Mouse (Mus musculus) liver, embryonic 12.5 days (tissue): ENCODE data around the gene Psd4. TPM values are rescaled to one million over a fixed set of nuclear protein-coding genes. Genes with fewer than 3 reads are reported as not detected.

Source experiments
- ATAC-seq: fragments of 200-750 bp; cut with Nextera tagmentation; 2 replicates; pipeline ENCODE4 v1.8.0; 2017; ENCODE audit warnings: moderate number of reproducible peaks, mild to moderate bottlenecking, moderate library complexity
- H3K27ac ChIP-seq: fragments of 300-500 bp; sonication (generic); 2 replicates; pipeline ENCODE4 v1.5.1; 2016; ENCODE audit warnings: mild to moderate bottlenecking
- H3K27me3 ChIP-seq: fragments of 300-500 bp; sonication (generic); replicated peaks from 2 replicates; pipeline ENCODE4 v1.6.1; 2016; ENCODE audit warnings: mild to moderate bottlenecking, moderate library complexity
- H3K36me3 ChIP-seq: fragments of 300-500 bp; sonication (generic); 2 replicates; pipeline ENCODE4 v1.6.1; 2016; ENCODE audit warnings: mild to moderate bottlenecking, moderate library complexity
- H3K4me1 ChIP-seq: fragments of 300-500 bp; sonication (generic); 2 replicates; pipeline ENCODE4 v1.6.1; 2016
- H3K4me2 ChIP-seq: fragments of 300-500 bp; sonication (generic); 2 replicates; pipeline ENCODE4 v1.6.1; 2016; ENCODE audit warnings: mild to moderate bottlenecking, moderate library complexity
- H3K4me3 ChIP-seq: fragments of 300-500 bp; sonication (generic); 2 replicates; pipeline ENCODE4 v1.5.1; 2016; ENCODE audit warnings: mild to moderate bottlenecking, moderate library complexity
- H3K9ac ChIP-seq: fragments of 300-500 bp; sonication (generic); 2 replicates; pipeline ENCODE4 v1.6.1; 2016; ENCODE audit warnings: mild to moderate bottlenecking, moderate library complexity
- H3K9me3 ChIP-seq: fragments of 300-500 bp; sonication (generic); replicated peaks from 2 replicates; pipeline ENCODE4 v1.6.1; 2016; ENCODE audit warnings: mild to moderate bottlenecking, moderate library complexity
- WGBS: fragments of 180-500 bp; shearing (Covaris S2); methylation state at CpG from one replicate; pipeline ENCODE4 v1.1.7; 2016; ENCODE audit not compliant: insufficient replicate concordance; 5-methylcytosine and 5-hydroxymethylcytosine counted together
- polyA plus RNA-seq: library from polyadenylated mRNA; unstranded; fragments of >200 nt; fragmentation: Nextera tagmentation; extraction: Ambion mirVana; gene quantifications from 2 replicates; pipeline ENCODE4 v1.2.1, GENCODE M21; 2016

Psd4 gene
- polyA plus RNA-seq, result 13.1 and 13.2 TPM in 2 replicates

DNA sequence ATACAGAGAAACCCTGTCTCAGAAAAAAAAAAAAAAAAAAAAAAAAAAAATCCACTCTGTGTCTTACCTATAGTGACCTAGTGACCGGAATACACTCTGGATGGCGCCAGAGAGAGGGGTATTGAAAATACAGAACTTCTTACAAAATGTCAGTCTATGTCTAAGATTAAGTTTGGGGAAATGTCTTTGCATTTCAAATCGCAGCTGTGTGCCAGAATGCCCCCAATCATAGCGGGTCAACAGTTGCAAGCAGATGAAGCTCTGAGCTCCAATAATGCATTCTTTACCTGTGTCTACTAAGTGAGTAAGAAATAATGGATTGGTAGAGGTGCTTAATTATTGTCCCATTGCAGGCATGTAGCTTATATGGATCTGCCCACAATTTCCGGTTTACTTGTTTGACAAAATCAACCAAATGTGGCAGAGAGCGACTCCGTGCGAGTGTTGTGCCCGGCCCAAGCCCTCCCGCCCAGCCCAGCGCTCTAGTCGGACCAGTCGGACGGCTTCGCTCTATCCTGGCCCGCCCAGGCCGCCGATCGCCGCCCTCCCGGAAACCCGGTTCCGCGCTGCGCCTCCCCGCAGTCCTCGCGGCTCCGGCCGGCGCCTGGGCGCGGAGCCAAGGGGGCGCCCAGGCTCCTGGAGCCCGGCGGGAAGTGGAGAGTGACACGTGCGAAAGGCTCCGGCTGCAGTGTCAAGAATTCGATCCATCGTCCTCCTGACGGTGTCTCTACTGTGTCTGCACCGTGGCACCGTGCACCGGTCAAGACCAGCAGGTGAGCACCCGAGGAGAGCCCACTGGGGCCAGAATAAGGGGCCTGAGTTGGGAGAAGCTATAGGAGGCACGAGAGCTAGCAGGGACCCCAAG, at the start of gene Psd4:
TSS of gene Psd4 (plus strand) at position 551 of the 865 bp plus-strand sequence.
- Histone ChIP-seq H3K4me3 (peak within 1 kb of the TSS; percentile 56), H3K27me3 (peaks cover 6% of the 10 kb centered on the region; the same call in 1 of the 2 replicates), H3K4me1 (peaks cover 14% of the 10 kb centered on the region), H3K4me2 (peak within 1 kb of the TSS; percentile 85), H3K27ac (no peak within 1 kb of the TSS), H3K9me3 (no peaks in the 10 kb centered on the region), H3K9ac (peak within 1 kb of the TSS; percentile 66), H3K36me3 (no peaks in the 10 kb centered on the region)
- ATAC-seq, result peak; percentile 90
- 3% methylated on average over 47 of the region's 47 CpGs for WGBS

DNA sequence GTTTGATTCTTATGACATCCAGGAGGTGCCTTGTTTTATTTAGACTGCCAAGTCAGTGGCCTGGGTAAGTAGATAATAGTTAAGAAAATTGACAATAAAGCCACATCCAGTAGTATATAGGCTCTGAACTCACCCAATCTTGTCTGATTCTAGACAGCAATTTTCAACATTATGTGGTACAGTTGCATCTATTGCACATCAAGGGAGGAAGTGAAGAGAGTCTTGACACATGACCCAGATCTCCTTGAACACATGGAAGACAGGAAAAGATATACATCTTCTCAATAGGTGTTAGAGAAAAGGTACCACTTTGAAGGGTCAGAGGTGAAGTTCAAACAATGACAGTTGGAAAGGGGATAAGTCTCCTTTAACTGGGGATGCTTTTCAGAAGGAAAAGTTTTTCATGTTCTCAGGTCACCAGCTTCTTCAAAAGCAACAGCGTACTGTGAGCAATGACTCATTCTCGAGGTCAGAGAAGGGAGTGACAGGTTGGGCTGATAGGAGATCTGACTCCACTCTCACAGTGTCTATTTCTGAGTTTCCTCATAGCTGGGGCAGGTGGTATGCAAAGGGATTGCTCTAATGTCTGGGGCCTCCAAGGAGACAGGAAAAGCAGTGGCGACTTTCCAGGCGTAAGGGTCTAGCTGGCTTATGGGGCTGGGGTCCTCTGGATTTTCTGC, 49.3 kb upstream of the Psd4 start:
- H3K9ac ChIP-seq, result no peak overlapping the region
- no peak for ATAC-seq
- no peaks in the 10 kb centered on the region for H3K27me3 ChIP-seq
- H3K4me1 ChIP-seq, result no peaks in the 10 kb centered on the region
- no peak overlapping the region for H3K4me2 ChIP-seq
- WGBS, result 38% methylated on average over 4 of the region's 4 CpGs
- no peak overlapping the region for H3K4me3 ChIP-seq
- no peaks in the 10 kb centered on the region for H3K36me3 ChIP-seq
- no peak overlapping the region for H3K27ac ChIP-seq
- no peaks in the 10 kb centered on the region for H3K9me3 ChIP-seq

DNA sequence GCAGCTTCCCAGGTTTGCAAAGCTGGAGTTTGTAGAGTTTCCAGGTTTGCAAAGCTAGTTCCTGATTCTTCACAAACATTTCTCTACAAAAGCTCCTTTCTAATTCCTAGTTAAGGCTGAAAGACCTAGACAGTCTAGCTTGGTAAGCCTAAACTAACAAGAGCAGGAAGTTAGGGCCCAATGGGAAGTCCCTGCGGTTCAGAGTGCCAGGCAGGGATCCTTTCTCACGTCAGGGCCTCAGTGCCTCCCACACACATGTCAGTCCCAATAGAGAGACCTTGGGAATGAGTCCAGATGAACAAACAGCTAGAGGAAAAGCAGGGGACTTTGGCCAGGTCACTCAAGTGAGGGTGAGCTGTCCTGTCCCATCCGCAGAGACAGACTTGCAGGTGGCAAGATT, 32.0 kb upstream of the Psd4 start:
- no peak overlapping the region for H3K4me2 ChIP-seq
- no peaks in the 10 kb centered on the region for H3K9me3 ChIP-seq
- WGBS, result 42% methylated on average over 3 of the region's 3 CpGs
- no peak overlapping the region for H3K27ac ChIP-seq
- H3K27me3 ChIP-seq, result no peaks in the 10 kb centered on the region
- no peak overlapping the region for H3K9ac ChIP-seq
- peak; percentile 71 for ATAC-seq
- H3K4me3 ChIP-seq, result no peak overlapping the region
- H3K36me3 ChIP-seq, result no peaks in the 10 kb centered on the region
- H3K4me1 ChIP-seq, result no peaks in the 10 kb centered on the region

DNA sequence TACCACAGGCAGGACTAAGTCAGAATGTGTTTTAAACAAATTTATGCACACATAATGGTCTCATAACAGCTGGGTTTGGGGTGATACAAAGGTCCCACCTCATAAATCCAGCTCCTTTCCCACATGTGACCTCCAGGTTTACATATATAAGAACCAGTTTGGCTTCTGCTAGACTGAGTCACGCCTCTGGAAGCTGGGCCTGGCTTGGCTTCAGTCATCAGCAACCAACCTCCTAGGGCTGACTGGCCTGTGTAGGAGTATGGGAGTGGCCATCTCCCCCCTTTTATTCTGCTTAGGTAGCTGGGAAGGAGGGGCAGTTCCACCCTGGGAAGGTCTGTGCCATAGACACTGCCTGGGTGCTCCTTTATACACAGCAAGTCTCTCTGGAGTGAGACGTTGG, 30.8 kb upstream of the Psd4 start, which contains the start of gene Il1rn:
TSS of gene Il1rn (plus strand) at position 309 of the 400 bp plus-strand sequence.
- Histone ChIP-seq H3K27me3 (no peaks in the 10 kb centered on the region), H3K9ac (no peak within 1 kb of the TSS), H3K4me3 (no peak within 1 kb of the TSS), H3K4me1 (no peaks in the 10 kb centered on the region), H3K9me3 (no peaks in the 10 kb centered on the region), H3K36me3 (no peaks in the 10 kb centered on the region), H3K4me2 (no peak within 1 kb of the TSS), H3K27ac (no peak within 1 kb of the TSS)
- ATAC-seq, result no peak
- WGBS, result 85% methylated on average over 2 of the region's 2 CpGs

DNA sequence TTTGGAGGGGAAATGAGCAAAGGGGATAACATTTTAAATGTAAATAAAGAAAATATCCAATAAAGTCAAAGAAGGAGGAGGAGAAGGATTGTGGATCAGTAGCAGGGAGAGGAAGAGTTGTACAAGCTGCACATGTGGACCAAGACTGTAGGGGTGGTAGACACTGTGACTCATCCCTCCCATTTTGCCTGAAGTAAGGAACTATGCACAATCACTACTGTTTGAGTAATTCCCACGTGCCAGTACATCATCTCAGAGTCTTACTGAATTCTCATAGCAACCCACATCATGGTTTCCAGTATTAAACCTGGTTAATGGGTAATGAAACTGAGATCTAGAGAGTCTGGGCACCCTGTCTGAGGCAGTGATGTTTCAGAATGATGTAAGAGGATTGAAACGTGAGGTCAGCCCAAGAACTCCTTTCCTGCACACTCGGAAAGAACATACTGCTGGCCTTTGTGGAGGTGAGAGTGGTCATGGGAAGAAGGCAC, 25.9 kb upstream of the Psd4 start:
- 38% methylated on average over 3 of the region's 3 CpGs for WGBS
- H3K4me3 ChIP-seq, result no peak overlapping the region
- H3K27ac ChIP-seq, result no peak overlapping the region
- H3K4me2 ChIP-seq, result no peak overlapping the region
- H3K9ac ChIP-seq, result no peak overlapping the region
- H3K36me3 ChIP-seq, result no peaks in the 10 kb centered on the region
- H3K4me1 ChIP-seq, result peaks cover 7% of the 10 kb centered on the region; the same call in 1 of the 2 replicates
- no peaks in the 10 kb centered on the region for H3K9me3 ChIP-seq
- ATAC-seq, result no peak
- no peaks in the 10 kb centered on the region for H3K27me3 ChIP-seq

DNA sequence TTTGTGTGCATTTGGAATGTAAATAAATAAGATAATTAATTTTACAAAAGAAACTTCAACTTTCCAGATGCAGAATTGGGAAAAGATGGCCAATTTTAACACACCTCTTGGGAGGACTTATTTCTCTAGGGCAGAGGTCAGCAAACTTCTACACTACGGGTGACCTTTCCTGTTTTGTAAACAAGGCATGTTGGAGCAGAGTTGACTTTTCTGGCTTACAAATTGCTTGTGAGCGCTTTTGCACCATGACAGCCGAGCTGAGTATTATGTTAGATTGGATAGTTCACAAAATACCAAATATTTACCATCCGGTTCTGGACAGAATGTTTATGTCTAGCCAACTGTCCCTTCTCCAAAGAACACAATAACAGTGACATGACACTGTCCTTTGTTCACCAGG, 22.8 kb upstream of the Psd4 start:
- Histone ChIP-seq H3K27me3 (no peaks in the 10 kb centered on the region), H3K27ac (no peak overlapping the region), H3K9ac (no peak overlapping the region), H3K36me3 (no peaks in the 10 kb centered on the region), H3K4me1 (peaks cover 7% of the 10 kb centered on the region; the same call in 1 of the 2 replicates), H3K4me2 (no peak overlapping the region), H3K4me3 (no peak overlapping the region), H3K9me3 (no peaks in the 10 kb centered on the region)
- 49% methylated on average over 4 of the region's 4 CpGs for WGBS
- no peak for ATAC-seq

DNA sequence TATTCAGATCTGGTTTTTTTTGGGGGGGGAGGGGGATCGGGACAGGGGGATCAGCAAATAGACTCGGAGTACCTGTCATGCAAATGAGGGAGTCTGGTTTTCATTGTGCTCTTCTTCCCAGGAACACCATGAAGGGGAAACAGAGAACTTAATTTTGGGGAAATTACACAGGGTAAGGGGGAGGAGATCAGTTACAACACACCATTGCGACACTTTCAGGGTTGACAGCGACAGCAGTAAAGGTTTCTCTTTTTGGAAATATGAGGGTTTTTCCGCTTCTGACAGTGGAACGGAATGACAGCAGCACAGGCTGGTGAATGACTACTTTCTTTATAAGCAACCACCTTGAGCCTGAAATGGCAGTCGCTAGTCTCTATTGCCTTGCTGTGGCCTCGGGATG, 22.3 kb upstream of the Psd4 start:
- no peak overlapping the region for H3K9ac ChIP-seq
- no peak for ATAC-seq
- H3K27ac ChIP-seq, result no peak overlapping the region

DNA sequence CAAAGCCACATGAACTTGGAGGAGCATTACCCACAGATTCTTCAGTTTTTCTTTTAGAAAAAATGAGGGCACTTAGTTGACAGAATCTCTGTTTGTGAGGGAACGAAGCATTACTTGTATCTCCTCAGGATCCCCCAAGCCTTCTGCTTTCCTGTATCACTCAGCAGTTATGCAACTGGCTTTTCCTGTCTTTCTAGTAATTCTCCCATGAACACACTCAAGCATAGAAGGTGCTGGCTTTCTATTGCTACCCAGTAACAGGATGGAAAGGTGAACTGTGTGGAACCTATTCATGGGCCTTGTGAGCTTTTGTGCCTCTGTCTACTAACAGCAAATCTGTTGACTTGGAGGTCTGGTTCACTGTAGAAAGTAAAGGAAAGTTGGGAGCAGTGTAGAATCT, 19.5 kb upstream of the Psd4 start:
- no peaks in the 10 kb centered on the region for H3K36me3 ChIP-seq
- no peaks in the 10 kb centered on the region for H3K27me3 ChIP-seq
- H3K4me2 ChIP-seq, result no peak overlapping the region

More for the DNA sequence above, 22.3 kb upstream of the Psd4 start:
- no peaks in the 10 kb centered on the region for H3K9me3 ChIP-seq
- H3K36me3 ChIP-seq, result no peaks in the 10 kb centered on the region
- WGBS, result 51% methylated on average over 8 of the region's 8 CpGs
- H3K27me3 ChIP-seq, result no peaks in the 10 kb centered on the region
- peaks cover 7% of the 10 kb centered on the region; the same call in 1 of the 2 replicates for H3K4me1 ChIP-seq
- no peak overlapping the region for H3K4me2 ChIP-seq
- H3K4me3 ChIP-seq, result no peak overlapping the region

DNA sequence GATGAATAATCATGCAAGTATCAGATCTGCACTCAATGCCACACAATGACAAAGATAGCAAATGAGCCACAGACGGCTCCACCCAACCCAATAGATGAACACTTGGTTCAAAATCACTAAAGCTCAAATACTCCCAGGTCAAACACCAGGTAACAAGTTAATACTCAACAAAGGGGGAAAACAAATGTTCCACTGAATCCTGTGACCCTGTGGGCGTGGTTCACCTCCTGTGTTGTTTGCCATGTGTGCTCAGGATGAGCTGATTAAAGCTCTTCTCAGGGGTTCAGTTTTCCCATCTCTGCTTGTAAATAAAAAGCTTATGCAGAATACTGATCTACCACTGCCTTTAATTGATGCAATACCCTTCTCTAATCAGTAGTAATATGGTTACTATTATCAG, 16.2 kb upstream of the Psd4 start:
- 57% methylated on average over 2 of the region's 2 CpGs for WGBS
- ATAC-seq, result no peak

More for the DNA sequence above, 19.5 kb upstream of the Psd4 start:
- ATAC-seq, result no peak
- Histone ChIP-seq H3K9ac (no peak overlapping the region), H3K4me1 (peaks cover 7% of the 10 kb centered on the region; the same call in 1 of the 2 replicates), H3K9me3 (no peaks in the 10 kb centered on the region), H3K4me3 (no peak overlapping the region), H3K27ac (no peak overlapping the region)
- whole genome bisulfite sequencing, result 58% methylated on average over 1 of the region's 1 CpGs

DNA sequence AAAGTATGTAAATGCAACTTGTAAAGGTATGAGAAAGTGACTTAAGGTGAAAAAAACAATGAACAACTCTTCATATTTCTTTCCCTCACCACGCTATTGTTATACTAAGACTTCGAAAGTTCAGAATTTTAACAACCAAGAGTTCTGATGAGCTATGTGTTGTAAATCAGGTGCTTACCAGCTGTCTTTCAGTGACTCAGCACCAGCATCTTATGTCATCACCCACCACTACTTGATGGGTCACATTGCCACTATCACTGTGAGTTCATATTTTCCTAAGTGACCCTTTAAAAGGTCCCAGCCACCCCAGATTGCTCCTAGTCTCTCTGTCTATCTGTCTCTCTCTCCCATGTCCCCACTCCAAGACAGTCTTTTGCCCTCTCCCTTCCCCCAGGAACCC, 14.3 kb upstream of the Psd4 start:
- no peak overlapping the region for H3K4me3 ChIP-seq
- H3K4me1 ChIP-seq, result no peaks in the 10 kb centered on the region
- no peak overlapping the region for H3K9ac ChIP-seq
- WGBS, result 54% methylated on average over 2 of the region's 2 CpGs
- no peak overlapping the region for H3K4me2 ChIP-seq
- no peaks in the 10 kb centered on the region for H3K36me3 ChIP-seq
- no peak for ATAC-seq
- no peaks in the 10 kb centered on the region for H3K9me3 ChIP-seq
- no peak overlapping the region for H3K27ac ChIP-seq
- H3K27me3 ChIP-seq, result no peaks in the 10 kb centered on the region

More for the DNA sequence above, 16.2 kb upstream of the Psd4 start:
- H3K4me2 ChIP-seq, result no peak overlapping the region
- no peak overlapping the region for H3K4me3 ChIP-seq
- no peaks in the 10 kb centered on the region for H3K9me3 ChIP-seq
- no peaks in the 10 kb centered on the region for H3K27me3 ChIP-seq
- no peaks in the 10 kb centered on the region for H3K36me3 ChIP-seq
- no peak overlapping the region for H3K27ac ChIP-seq
- H3K9ac ChIP-seq, result no peak overlapping the region
- H3K4me1 ChIP-seq, result peaks cover 3% of the 10 kb centered on the region; the same call in 1 of the 2 replicates

DNA sequence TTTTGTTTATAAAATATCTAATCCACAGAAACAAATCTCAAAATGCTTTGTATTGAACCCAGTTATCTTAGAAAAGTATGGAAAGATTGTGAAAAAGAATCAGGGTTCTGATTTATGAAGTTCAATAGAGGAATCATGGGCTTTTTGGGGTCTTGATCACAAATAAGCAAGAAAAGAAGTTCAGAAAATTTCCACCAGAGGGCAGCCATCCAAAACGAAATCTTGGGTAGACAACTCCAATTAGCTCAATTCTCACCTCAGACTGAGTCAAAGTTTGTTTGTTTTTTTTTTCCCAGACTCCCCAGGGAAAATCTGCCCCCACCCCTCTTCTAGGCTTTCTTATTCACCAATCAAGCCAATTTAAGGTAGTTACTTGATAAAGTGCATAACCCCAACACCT, 9.7 kb upstream of the Psd4 start:
- ATAC-seq, result no peak
- WGBS, result 4% methylated on average over 1 of the region's 1 CpGs

DNA sequence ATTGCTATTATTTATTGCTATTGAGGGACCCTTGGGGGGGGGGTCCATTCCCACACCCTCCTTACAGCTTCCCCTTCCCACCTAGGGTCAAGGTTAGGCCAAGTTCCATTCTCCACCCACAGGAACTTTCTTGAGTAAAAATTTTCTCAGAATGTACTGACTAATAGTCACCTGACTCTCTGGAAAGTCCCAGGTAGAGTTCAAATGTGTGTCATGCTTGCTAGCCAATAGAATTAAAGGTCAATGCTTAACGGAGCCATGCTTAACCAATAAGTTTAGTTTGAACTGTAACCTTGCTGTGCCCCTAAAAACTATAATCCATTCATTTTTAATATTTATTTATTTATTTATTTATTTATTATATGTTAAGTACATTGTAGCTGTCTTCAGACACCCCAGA, 8.0 kb upstream of the Psd4 start:
- peaks cover 5% of the 10 kb centered on the region; the same call in 1 of the 2 replicates for H3K27me3 ChIP-seq
- no peak overlapping the region for H3K4me3 ChIP-seq
- 75% methylated on average over 1 of the region's 1 CpGs for WGBS
- H3K27ac ChIP-seq, result no peak overlapping the region
- H3K9me3 ChIP-seq, result no peaks in the 10 kb centered on the region
- no peaks in the 10 kb centered on the region for H3K36me3 ChIP-seq
- no peak overlapping the region for H3K9ac ChIP-seq
- H3K4me1 ChIP-seq, result no peaks in the 10 kb centered on the region
- no peak overlapping the region for H3K4me2 ChIP-seq
- ATAC-seq, result no peak

More for the DNA sequence above, 9.7 kb upstream of the Psd4 start:
- Histone ChIP-seq H3K36me3 (no peaks in the 10 kb centered on the region), H3K27ac (no peak overlapping the region), H3K9ac (no peak overlapping the region), H3K4me1 (no peaks in the 10 kb centered on the region), H3K4me2 (no peak overlapping the region), H3K9me3 (no peaks in the 10 kb centered on the region), H3K4me3 (no peak overlapping the region), H3K27me3 (peaks cover 5% of the 10 kb centered on the region; the same call in 1 of the 2 replicates)
